Mouse (Mus musculus) hematopoietic stem cell, adult 5-6 weeks (primary cell): ENCODE data around the gene Sumf1. TPM values are rescaled to one million over a fixed set of nuclear protein-coding genes. Genes with fewer than 3 reads are reported as not detected.

ENCODE experiments used
- ATAC-seq, 2 experiments: fragments of 125-278 bp in 1 of 2; replicated peaks in 1 of 2; 2 replicates each; pipeline ENCODE4 v1.8.0; 2016 to 2017; ENCODE audit warnings: inconsistent platforms in 2 of 2, mild to moderate bottlenecking in 2 of 2, moderate number of reproducible peaks in 2 of 2, low read depth in 1 of 2, moderate TSS enrichment in 1 of 2; ENCODE audit not compliant: low FRiP score in 2 of 2, poor library complexity in 2 of 2, severe bottlenecking in 2 of 2, insufficient read depth in 1 of 2, low TSS enrichment in 1 of 2
- total RNA-seq: library from RNA; stranded (forward); fragments of 172-1452, 232-1000 nt; gene quantifications from 2 replicates; pipeline ENCODE4 v1.2.3, GENCODE M21; 2017

The Sumf1 gene
- total RNA-seq, 1 experiment from 2014 or later, result 8.8 TPM

DNA sequence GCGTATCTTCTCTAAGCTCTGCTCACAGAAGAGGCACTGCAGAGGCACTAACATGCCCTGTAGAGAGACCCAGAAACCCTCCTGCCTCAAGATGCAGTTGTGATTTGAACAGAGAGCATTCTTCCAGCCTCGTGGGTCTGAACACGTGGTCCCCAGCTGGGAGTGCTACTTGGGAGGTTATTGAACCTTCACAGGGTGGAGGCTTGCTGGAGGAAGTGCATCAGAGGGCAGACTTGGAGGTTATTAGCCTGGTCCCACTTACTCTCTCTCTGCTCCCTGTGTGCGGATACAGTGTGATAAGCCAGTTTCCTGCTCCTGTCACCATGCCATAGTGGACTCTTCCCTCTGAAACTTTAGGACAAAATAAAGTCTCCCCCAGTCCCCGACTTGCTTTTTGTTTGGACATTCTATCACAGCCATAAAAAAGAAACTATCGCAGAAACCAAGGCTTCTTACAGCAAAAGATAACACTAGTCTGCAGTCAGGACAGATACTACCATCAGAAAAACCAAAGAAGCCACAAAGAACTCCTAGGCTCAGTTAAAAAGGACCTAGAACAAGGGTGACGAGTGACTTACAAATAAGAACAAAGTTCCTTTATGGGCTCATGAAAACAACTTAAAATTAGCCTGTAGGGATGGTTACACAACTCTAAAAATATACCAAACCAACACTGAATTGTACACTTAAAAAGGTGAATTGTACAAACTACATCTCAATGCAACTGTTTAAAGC lies 17.3 kb downstream of the Sumf1 start:
- ATAC-seq, result no peak

GRCm38 (mm10) chr6:108165598-108165997 lies 19.8 kb downstream of the Sumf1 start:
- no peak for ATAC-seq

GRCm38 (mm10) chr6:108164935-108165334 lies 20.4 kb downstream of the Sumf1 start:
- peak in 1 of 2 experiments; percentile 51; a peak in 2 of 4 replicates for ATAC-seq

GRCm38 (mm10) chr6:108160608-108161007 lies 24.8 kb downstream of the Sumf1 start:
- no peak for ATAC-seq

GRCm38 (mm10) chr6:108156881-108157280 lies 28.5 kb downstream of the Sumf1 start:
- no peak for ATAC-seq

- ATAC-seq, result no peak
These were observed 31.1 kb downstream of the Sumf1 start for GRCm38 (mm10) chr6:108154243-108154642.

GRCm38 (mm10) chr6:108152661-108153269 lies 32.6 kb downstream of the Sumf1 start:
- ATAC-seq, result no peak

DNA sequence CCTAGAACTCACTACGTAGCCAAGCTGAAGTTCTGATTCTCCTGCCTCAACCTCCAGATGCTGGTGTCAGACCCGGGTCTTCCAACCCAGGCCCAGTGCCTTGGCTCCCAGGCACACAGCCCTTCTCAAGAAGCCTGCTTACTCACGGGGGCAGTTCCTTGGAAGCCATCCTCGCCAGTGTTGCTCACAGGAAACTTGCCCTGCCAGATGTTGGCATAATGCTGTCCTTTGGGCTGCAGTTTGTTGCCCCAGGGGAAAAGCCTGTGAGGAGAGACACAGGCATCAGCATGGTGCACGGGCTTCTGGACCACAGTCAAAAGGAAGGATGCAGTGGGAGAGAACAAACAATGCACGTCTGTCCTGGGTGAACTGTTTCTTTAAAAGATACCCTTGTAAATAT lies 33.3 kb downstream of the Sumf1 start:
- ATAC-seq, result no peak

- ATAC-seq, result no peak
These were observed 36.1 kb downstream of the Sumf1 start for GRCm38 (mm10) chr6:108149235-108149634.

GRCm38 (mm10) chr6:108148435-108148834 lies 36.9 kb downstream of the Sumf1 start:
- no peak for ATAC-seq

DNA sequence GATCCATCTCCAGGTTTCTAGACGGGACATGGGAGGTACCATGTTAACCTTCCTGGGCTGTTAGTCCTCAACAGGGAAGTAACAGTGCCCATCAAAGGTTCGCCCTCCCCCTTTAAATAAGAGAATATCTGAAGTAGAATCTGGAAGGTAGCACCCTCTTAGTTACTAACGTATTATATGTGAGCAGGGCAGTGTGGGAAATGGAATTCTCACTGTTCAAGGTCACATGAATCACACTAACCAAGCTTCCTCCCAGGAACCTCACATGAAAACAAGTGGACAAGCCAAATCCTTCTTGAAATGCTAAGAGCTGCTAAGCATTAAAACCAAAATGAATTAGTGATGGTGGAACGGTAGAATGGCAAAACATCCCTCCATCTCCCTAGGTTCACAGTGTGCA lies 38.7 kb downstream of the Sumf1 start:
- ATAC-seq, result no peak

DNA sequence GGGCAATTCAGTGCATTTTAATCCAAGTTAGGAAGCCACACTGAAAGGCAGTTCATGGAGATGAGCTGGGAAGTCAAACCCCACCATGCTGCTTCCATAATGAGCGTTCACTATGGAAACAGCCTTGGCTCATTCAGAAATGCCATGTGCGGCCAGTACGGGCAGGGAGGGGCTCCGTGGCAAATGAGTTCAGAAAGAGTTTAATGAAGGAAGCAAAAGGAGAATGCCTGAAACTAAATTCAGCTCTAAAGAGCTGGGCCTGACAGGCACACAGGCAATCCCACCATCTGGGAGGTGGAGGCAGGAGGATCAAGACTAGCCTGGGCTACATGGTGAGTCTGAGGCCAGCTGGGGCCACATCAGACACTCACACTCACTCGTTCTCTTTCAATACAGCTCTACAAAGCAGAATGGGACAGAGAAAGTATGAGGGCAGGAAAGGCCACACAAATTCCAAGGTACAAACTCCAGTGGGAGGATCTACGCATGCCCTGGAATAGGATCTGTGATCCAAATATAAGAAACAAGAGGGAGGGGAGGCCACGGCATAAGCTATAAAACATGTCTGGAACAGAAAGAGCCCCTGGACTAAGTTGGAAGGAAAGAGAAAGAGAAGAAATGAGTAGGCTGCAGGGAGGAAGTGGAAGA lies 39.3 kb downstream of the Sumf1 start:
- ATAC-seq, result no peak

DNA sequence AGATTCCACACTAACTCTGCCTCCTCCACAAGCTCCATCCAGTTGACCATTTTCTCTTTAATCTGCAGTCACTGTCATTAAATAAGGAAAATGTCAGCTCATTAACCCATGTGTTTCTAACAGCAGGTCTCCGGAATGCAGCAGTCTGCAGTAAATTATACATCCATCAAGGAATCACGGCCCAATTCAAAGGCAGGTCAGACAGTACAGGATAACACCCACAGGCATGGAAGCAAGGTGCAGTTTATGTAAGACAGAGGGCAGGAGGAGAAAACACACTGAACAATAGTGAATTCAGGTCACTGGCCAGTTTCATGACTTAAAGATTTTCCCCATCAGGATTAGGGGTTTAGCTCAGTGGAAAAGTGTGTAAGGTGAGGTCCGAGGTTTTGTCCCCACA lies 40.1 kb downstream of the Sumf1 start:
- ATAC-seq, result no peak

- ATAC-seq, result no peak
These were observed 42.6 kb downstream of the Sumf1 start for GRCm38 (mm10) chr6:108142796-108143195.

GRCm38 (mm10) chr6:108140722-108141490 lies 44.5 kb downstream of the Sumf1 start:
- no peak for ATAC-seq

- ATAC-seq, result no peak
These were observed 48.4 kb downstream of the Sumf1 start for GRCm38 (mm10) chr6:108137031-108137430.

- no peak for ATAC-seq
These were observed 49.1 kb downstream of the Sumf1 start for GRCm38 (mm10) chr6:108136286-108136685.
